Mouse (Mus musculus): ENCODE results near the gene Palm2. TPM values are rescaled to one million over a fixed set of nuclear protein-coding genes. Genes with fewer than 3 reads are reported as not detected.

The Palm2 gene
- polyA plus RNA-seq, 1 experiment from 2014 or later = 4.0 TPM

GRCm38 (mm10) chr4:57757997-57758396, 323.9 kb downstream of the Palm2 start:
- ATAC-seq (ENCODE audit: insufficient read depth, low FRiP score, low read depth) = no peak
- H3K4me1 ChIP-seq = no peaks in the 10 kb centered on the region
- H3K9ac ChIP-seq = no peak overlapping the region
- no peak overlapping the region for H3K4me2 ChIP-seq
- H3K36me3 ChIP-seq = no peaks in the 10 kb centered on the region
- 58% methylated on average over 11 of the region's 11 CpGs for WGBS
- H3K27ac ChIP-seq = no peak overlapping the region
- H3K27me3 ChIP-seq (replicated peaks) = no peaks in the 10 kb centered on the region
- no peaks in the 10 kb centered on the region for H3K9me3 ChIP-seq
- H3K4me3 ChIP-seq (replicated peaks) = no peak overlapping the region

Other genes with a start within 250 kb of the Palm2 start
- gene Ptpn3, start 132.4 kb upstream of the Palm2 start, polyA plus RNA-seq (2015; fragmentation: Nextera tagmentation; extraction: Ambion mirVana) = 8.6 and 9.0 TPM in 2 replicates
- gene Pakap, start 133.9 kb downstream of the Palm2 start, polyA plus RNA-seq (2015; fragmentation: Nextera tagmentation; extraction: Ambion mirVana) = 24.7 and 25.8 TPM in 2 replicates